In the genomic region with DNA sequence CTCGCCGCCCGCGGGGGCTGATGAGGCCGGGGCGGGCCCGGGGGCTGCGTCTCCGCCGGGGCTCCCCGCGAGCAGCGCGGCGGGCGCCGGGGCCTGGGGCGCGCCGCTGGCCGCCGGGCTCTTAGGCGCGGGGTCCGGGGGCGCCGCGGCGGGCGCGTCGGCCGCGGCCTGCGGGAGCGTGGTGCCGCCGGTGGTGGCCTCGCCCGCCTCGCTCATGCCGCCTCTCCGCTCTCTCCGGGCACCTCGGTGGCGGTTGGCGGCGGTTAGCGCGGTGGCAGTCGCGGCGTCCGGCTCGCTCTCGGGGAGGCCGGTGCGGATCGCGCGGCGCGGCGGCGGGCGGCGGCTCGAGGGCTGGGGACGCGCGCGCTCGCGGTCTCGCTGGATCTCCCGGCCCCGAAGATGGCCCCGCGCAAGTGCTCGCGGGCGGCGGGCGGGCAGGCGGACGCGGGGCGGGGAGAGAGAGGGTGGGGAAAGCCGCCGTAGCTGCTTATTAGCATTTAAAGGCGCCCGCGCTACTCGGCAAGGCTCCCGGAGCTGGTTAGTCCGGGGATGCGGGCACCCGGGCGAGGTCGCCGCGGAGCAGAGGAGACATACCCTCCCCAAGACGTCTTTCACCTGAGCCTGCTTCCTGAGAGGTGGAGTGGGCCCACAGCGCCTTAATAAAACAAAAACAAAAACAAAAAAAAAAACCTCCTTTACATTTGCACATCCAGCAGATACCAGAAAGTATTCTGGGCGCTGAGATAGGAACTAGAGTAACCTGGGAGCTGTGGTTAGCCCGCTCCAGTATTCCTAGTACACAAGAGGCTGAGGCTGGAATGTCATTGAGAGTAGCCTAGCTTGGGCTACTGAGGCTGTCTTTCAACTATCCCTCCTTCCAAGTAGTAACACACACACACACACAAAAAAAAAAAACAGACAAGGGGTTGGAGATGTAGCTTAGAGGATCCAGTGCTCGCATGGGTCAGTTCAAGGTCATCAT, we compare ENCODE assay signal across 1 mouse cellular context.
TF ChIP-seq lines count a peak whose summit lies in the region.

A gene (minus strand): TSS at position 437 of the 982 bp plus-strand sequence.

TF ChIP-seq in MEL, 35 proteins besides CTCF, POLR2A, EP300 and RAD21 (continued from another document):
- peak; percentile 66; the same call in 1 of the 2 replicates for TF ChIP-seq POLR2AphosphoS2 (IDR thresholded peaks at IDR 0.05; ENCODE audit: low read length)
- TF ChIP-seq UBTF (IDR thresholded peaks at IDR 0.05; ENCODE audit: borderline replicate concordance, insufficient read depth, low read depth, low read length): peak; percentile 86; the same call in 1 of the 2 replicates
- TF ChIP-seq HCFC1 (IDR thresholded peaks at IDR 0.05; ENCODE audit: low read depth, low read length): peak; percentile 54; the same call in 1 of the 2 replicates
- no peak for TF ChIP-seq USF1 (IDR thresholded peaks at IDR 0.05; ENCODE audit: low read depth, low read length)
- peak; percentile 62 for TF ChIP-seq NELFE (IDR thresholded peaks at IDR 0.05; ENCODE audit: low read depth, low read length)
- TF ChIP-seq E2F4 (IDR thresholded peaks at IDR 0.05; ENCODE audit: borderline replicate concordance, low read depth, low read length): no peak
- TF ChIP-seq TBP (IDR thresholded peaks at IDR 0.05; ENCODE audit: low read depth, low read length): peak; percentile 17; the same call in 1 of the 2 replicates
- no peak for TF ChIP-seq MYC (IDR thresholded peaks at IDR 0.05; ENCODE audit: low read depth, low read length)
- no peak for TF ChIP-seq GABPA (IDR thresholded peaks at IDR 0.05; ENCODE audit: low read depth, low read length)
- TF ChIP-seq ZMIZ1 (IDR thresholded peaks at IDR 0.05; ENCODE audit: low read depth, low read length): 0 out of 2 replicates have a peak, but pooled peaks have one; percentile 37
- peak; percentile 44; the same call in 1 of the 2 replicates for TF ChIP-seq SIN3A (IDR thresholded peaks at IDR 0.05; ENCODE audit: low read length)
- TF ChIP-seq ZKSCAN1 (IDR thresholded peaks at IDR 0.05; ENCODE audit: low read depth, low read length): no peak
- TF ChIP-seq ELF1 (IDR thresholded peaks at IDR 0.05; ENCODE audit: low read depth, low read length): no peak; the same call in 1 of the 2 replicates
- peak; percentile 41 for TF ChIP-seq NRF1 (IDR thresholded peaks at IDR 0.05; ENCODE audit: insufficient read depth, low read depth, low read length, poor library complexity, severe bottlenecking)
- peak; percentile 52; the same call in 1 of the 2 replicates for TF ChIP-seq TCF12 (IDR thresholded peaks at IDR 0.05; ENCODE audit: low read depth, low read length)
